Mouse (Mus musculus) lung, postnatal 0 days (tissue): ENCODE results near the gene Shd.

ENCODE experiments used
- CTCF ChIP-seq: IDR thresholded peaks from 2 replicates; pipeline ENCODE4 v1.5.1; 2016; ENCODE audit warnings: antibody characterized with exemption, mild to moderate bottlenecking
- EP300 ChIP-seq: IDR thresholded peaks from 2 replicates; pipeline ENCODE4 v1.6.1; 2016; ENCODE audit warnings: antibody characterized with exemption, mild to moderate bottlenecking, control low read depth

- TF ChIP-seq CTCF (no peak), EP300 (no peak)
These were observed 7.0 kb downstream of the Shd start for GRCm38 (mm10) chr17:55977301-55977700.
